Comparison of ENCODE assay signal across 8 mouse cellular contexts in the genomic region with DNA sequence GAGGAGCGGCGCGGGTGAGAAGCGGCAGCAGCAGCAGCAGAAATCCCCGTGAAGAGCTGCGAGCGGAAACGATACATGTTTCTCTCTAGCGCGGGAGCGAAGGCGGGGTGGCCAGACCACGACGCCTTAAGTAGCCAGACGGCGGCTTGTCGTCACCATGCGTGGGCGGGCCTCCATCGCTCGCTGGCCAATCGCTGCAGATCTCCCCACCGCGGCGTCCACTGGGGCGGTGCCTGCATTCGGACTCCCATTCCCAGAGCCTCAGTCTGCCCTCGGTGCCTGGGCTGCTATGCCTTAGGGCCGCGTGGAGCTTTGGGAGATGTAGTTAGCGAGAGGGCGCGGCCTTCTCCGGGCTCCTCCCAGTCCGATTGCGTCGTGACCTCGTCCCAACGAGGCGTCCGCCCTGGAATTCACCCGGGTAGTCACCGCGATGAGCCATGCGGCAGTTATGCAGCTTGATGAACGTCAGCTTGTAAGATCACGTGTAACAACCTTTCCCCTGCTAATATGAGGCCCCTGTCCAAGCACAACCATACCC. TPM values are rescaled to one million over a fixed set of nuclear protein-coding genes. Genes with fewer than 3 reads are reported as not detected.
DNase-seq lines count a peak whose midpoint lies in the region; ATAC-seq and TF ChIP-seq lines count a peak whose summit lies in the region.

No protein-coding gene starts in this region.

- TF ChIP-seq CTCF in Patski (IDR thresholded peaks at IDR 0.05), result no peak

- DNase-seq in Patski (ENCODE audit: low read depth, low spot score), result peak; percentile 93
- peak; percentile 99 for DNase-seq in cerebellum, postnatal 14 days
- peak; percentile 99 for DNase-seq in frontal cortex, postnatal 25 days (ENCODE audit: low spot score in 2 of 2)
- peak; percentile 97 for DNase-seq in hindbrain, embryonic 14.5 days (ENCODE audit: low spot score)
- DNase-seq in layer of hippocampus, postnatal 36 days, result peak; percentile 98 to 99
- DNase-seq in lung, postnatal 36 days, result peak; percentile 99
- DNase-seq in retina, postnatal 1 day, result peak; percentile 99
- DNase-seq in urinary bladder, adult 18-20 months (ENCODE audit: low spot score in 2 of 2), result peak; percentile 96 to 99

- peak; percentile 98 for ATAC-seq in Patski
- ATAC-seq in hindbrain, embryonic 14.5 days (ENCODE audit: low FRiP score), result peak; percentile 98

- in situ Hi-C loops in Patski (cut with MboI; ENCODE audit: low pct_unique_long_range_greater_than_20kb), result no loop called here

- H3K9me3 ChIP-seq in hindbrain, embryonic 14.5 days (ENCODE audit: control insufficient read depth, low read length), result no peaks in the 10 kb centered on the region

- CTCF ChIA-PET in Patski (lab: Charles Lee), result interaction anchor here (0.6 to 0.7 kb wide), 2 partner anchors 9 to 457 kb away, joined by 3 read pairs; no protein-coding TSS in a partner anchor

- H3K9ac ChIP-seq in hindbrain, embryonic 14.5 days, result peak overlapping the region; percentile 88

- peaks cover 28% of the 10 kb centered on the region for H3K4me1 ChIP-seq in hindbrain, embryonic 14.5 days (replicated peaks; ENCODE audit: control insufficient read depth, insufficient read depth, low read length)

- H3K27ac ChIP-seq in hindbrain, embryonic 14.5 days, result peak overlapping the region; percentile 96

- POLR2A ChIA-PET in Patski (lab: Charles Lee), result interaction anchor here (0.5 to 1.0 kb wide), 2 partner anchors 455 to 1795 kb away, joined by 3 read pairs; no protein-coding TSS in a partner anchor

- H3K36me3 ChIP-seq in hindbrain, embryonic 14.5 days (replicated peaks; ENCODE audit: control insufficient read depth, insufficient read depth), result no peaks in the 10 kb centered on the region

- H3K4me2 ChIP-seq in hindbrain, embryonic 14.5 days (replicated peaks), result peak overlapping the region; percentile 70

- H3K4me3 ChIP-seq in hindbrain, embryonic 14.5 days (replicated peaks; ENCODE audit: low read length), result peak overlapping the region; percentile 81

- under 1% methylated on average over 47 of the region's 47 CpGs for WGBS in hindbrain, embryonic 14.5 days

- no peaks in the 10 kb centered on the region for H3K27me3 ChIP-seq in Patski
- no peaks in the 10 kb centered on the region for H3K27me3 ChIP-seq in hindbrain, embryonic 14.5 days (ENCODE audit: control insufficient read depth, insufficient read depth, low read length)

RNA-seq across cellular contexts. Expression of a gene that starts 23.9 kb away (rescaled TPM):
- not detected for polyA plus RNA-seq in Patski (2021)
- 0.10 TPM in 1 of 2 replicates, not detected in the other for polyA plus RNA-seq in hindbrain, embryonic 14.5 days (2014; fragmentation: Nextera tagmentation; extraction: Ambion mirVana)
- under 1 TPM; 0.30 to 0.51 TPM for total RNA-seq in layer of hippocampus, postnatal 36 days (2021)

RNA-seq across cellular contexts. Expression of a gene that starts 25.2 kb away (rescaled TPM):
- polyA plus RNA-seq in Patski (2021), result 95.5 TPM
- 178 and 205 TPM in 2 replicates for polyA plus RNA-seq in hindbrain, embryonic 14.5 days (2014; fragmentation: Nextera tagmentation; extraction: Ambion mirVana)
- 10 to 100 TPM; 90.6 to 92.6 TPM for total RNA-seq in layer of hippocampus, postnatal 36 days (2021)

Comparison
In these comparisons a context has a peak if more than half of its experiments do, and no peak if none do; other contexts are left out.
1. Peak in every context shown above with its lines: DNase-seq, ATAC-seq, H3K4me3 ChIP-seq and H3K27ac ChIP-seq.